Mouse (Mus musculus) ES-Bruce4 (cell line): ENCODE results near the gene Cdc42ep5. TPM values are rescaled to one million over a fixed set of nuclear protein-coding genes. Genes with fewer than 3 reads are reported as not detected.

Experiments
- H3K27ac ChIP-seq: 2 replicates; pipeline ENCODE4 v1.5.1; 2012; ENCODE audit warnings: low read length, inconsistent platforms; ENCODE audit not compliant: insufficient read depth
- H3K27me3 ChIP-seq: 2 replicates; pipeline ENCODE4 v1.6.1; 2012; ENCODE audit warnings: mild to moderate bottlenecking, low read length, inconsistent platforms; ENCODE audit not compliant: control insufficient read depth, poor library complexity, insufficient read depth, severe bottlenecking
- H3K36me3 ChIP-seq: 2 replicates; pipeline ENCODE4 v1.6.1; 2012; ENCODE audit warnings: inconsistent platforms, mild to moderate bottlenecking, low read length, moderate library complexity; ENCODE audit not compliant: control insufficient read depth, poor library complexity, insufficient read depth, severe bottlenecking
- H3K4me1 ChIP-seq: one replicate; pipeline ENCODE4 v1.8.1; 2011; ENCODE audit warnings: low read length; ENCODE audit not compliant: control insufficient read depth, insufficient read depth
- H3K4me3 ChIP-seq: 2 replicates; pipeline ENCODE4 v1.5.1; 2011; ENCODE audit warnings: low read depth, mild to moderate bottlenecking, low read length
- H3K9ac ChIP-seq: 2 replicates; pipeline ENCODE4 v1.6.1; 2012; ENCODE audit warnings: low read depth, mild to moderate bottlenecking, inconsistent platforms; ENCODE audit not compliant: poor library complexity, severe bottlenecking
- H3K9me3 ChIP-seq: replicated peaks from 2 replicates; pipeline ENCODE4 v1.6.1; 2012; ENCODE audit warnings: mild to moderate bottlenecking, low read length, inconsistent platforms; ENCODE audit not compliant: control insufficient read depth, poor library complexity, insufficient read depth, severe bottlenecking
- CTCF ChIP-seq: IDR thresholded peaks from one replicate; pipeline ENCODE4 v1.8.1; 2011; ENCODE audit warnings: low read depth, low read length
- EP300 ChIP-seq: IDR thresholded peaks from 2 replicates; pipeline ENCODE4 v1.6.1; 2011; ENCODE audit warnings: low read depth, low read length; ENCODE audit not compliant: insufficient read depth
- POLR2A ChIP-seq: IDR thresholded peaks from one replicate; pipeline ENCODE4 v1.8.1; 2011; ENCODE audit warnings: low read length; ENCODE audit not compliant: insufficient read depth
- polyA plus RNA-seq: library from polyadenylated mRNA; stranded (reverse); fragments of >200 nt; gene quantifications from 2 replicates; pipeline ENCODE4 v1.2.4, GENCODE M21; 2011; ENCODE audit warnings: low read depth; ENCODE audit not compliant: missing spikeins, insufficient read depth, insufficient read length

Gene Cdc42ep5
- polyA plus RNA-seq, 1 experiment = 33.8 TPM

- Histone ChIP-seq H3K9me3 (no peaks in the 10 kb centered on the region), H3K4me1 (no peaks in the 10 kb centered on the region), H3K36me3 (peaks cover 75% of the 10 kb centered on the region), H3K9ac (no peak overlapping the region), H3K27me3 (no peaks in the 10 kb centered on the region), H3K27ac (no peak overlapping the region), H3K4me3 (no peak overlapping the region)
- TF ChIP-seq POLR2A = no peak
- TF ChIP-seq EP300 = no peak
- no peak for TF ChIP-seq CTCF
These were observed 20.6 kb downstream of the Cdc42ep5 start for GRCm38 (mm10) chr7:4144046-4144445.

- no peaks in the 10 kb centered on the region for H3K9me3 ChIP-seq
- H3K27ac ChIP-seq = no peak overlapping the region
- no peaks in the 10 kb centered on the region for H3K27me3 ChIP-seq
- H3K9ac ChIP-seq = no peak overlapping the region
- H3K4me1 ChIP-seq = no peaks in the 10 kb centered on the region
- peaks cover 79% of the 10 kb centered on the region for H3K36me3 ChIP-seq
- H3K4me3 ChIP-seq = no peak overlapping the region
- no peak for TF ChIP-seq CTCF
- TF ChIP-seq POLR2A = no peak
- no peak for TF ChIP-seq EP300
These were observed 21.2 kb downstream of the Cdc42ep5 start for GRCm38 (mm10) chr7:4143506-4143905.

GRCm38 (mm10) chr7:4142796-4143445 lies 21.7 kb downstream of the Cdc42ep5 start:
- no peaks in the 10 kb centered on the region for H3K9me3 ChIP-seq
- peaks cover 80% of the 10 kb centered on the region for H3K36me3 ChIP-seq
- no peak overlapping the region for H3K9ac ChIP-seq
- H3K27me3 ChIP-seq = no peaks in the 10 kb centered on the region
- H3K4me3 ChIP-seq = no peak overlapping the region
- H3K4me1 ChIP-seq = no peaks in the 10 kb centered on the region
- H3K27ac ChIP-seq = no peak overlapping the region
- no peak for TF ChIP-seq POLR2A
- no peak for TF ChIP-seq CTCF
- TF ChIP-seq EP300 = no peak

GRCm38 (mm10) chr7:4141648-4142325 lies 22.9 kb downstream of the Cdc42ep5 start:
- H3K9me3 ChIP-seq = no peaks in the 10 kb centered on the region
- no peak overlapping the region for H3K4me3 ChIP-seq
- H3K27me3 ChIP-seq = no peaks in the 10 kb centered on the region
- H3K36me3 ChIP-seq = peaks cover 77% of the 10 kb centered on the region
- TF ChIP-seq CTCF = no peak
- no peak for TF ChIP-seq POLR2A
- no peak for TF ChIP-seq EP300
- no peak overlapping the region for H3K9ac ChIP-seq
- H3K4me1 ChIP-seq = no peaks in the 10 kb centered on the region
- no peak overlapping the region for H3K27ac ChIP-seq

GRCm38 (mm10) chr7:4139391-4139790 lies 25.3 kb downstream of the Cdc42ep5 start:
- no peak overlapping the region for H3K27ac ChIP-seq
- no peak overlapping the region for H3K4me3 ChIP-seq
- peaks cover 56% of the 10 kb centered on the region for H3K36me3 ChIP-seq
- H3K4me1 ChIP-seq = no peaks in the 10 kb centered on the region
- H3K9ac ChIP-seq = no peak overlapping the region
- TF ChIP-seq CTCF (no peak), POLR2A (no peak), EP300 (no peak)
- no peaks in the 10 kb centered on the region for H3K9me3 ChIP-seq
- no peaks in the 10 kb centered on the region for H3K27me3 ChIP-seq

- Histone ChIP-seq H3K9me3 (no peaks in the 10 kb centered on the region), H3K27me3 (no peaks in the 10 kb centered on the region), H3K36me3 (peaks cover 48% of the 10 kb centered on the region), H3K9ac (no peak overlapping the region), H3K4me1 (no peaks in the 10 kb centered on the region), H3K4me3 (no peak overlapping the region), H3K27ac (no peak overlapping the region)
- TF ChIP-seq POLR2A = no peak
- no peak for TF ChIP-seq EP300
- TF ChIP-seq CTCF = no peak
These were observed 26.0 kb downstream of the Cdc42ep5 start for GRCm38 (mm10) chr7:4138671-4139070.
